Mouse (Mus musculus) frontal cortex, adult 2 months (tissue): Measurements from ENCODE around the gene Prcp. TPM values are rescaled to one million over a fixed set of nuclear protein-coding genes. Genes with fewer than 3 reads are reported as not detected.

Experiments used
- DNase-seq, 2 experiments: peaks; one replicate each; pipeline ENCODE4 v3.0.0; 2022; ENCODE audit warnings: low spot score in 1 of 2; ENCODE audit errors: extremely low spot score in 1 of 2
- polyA plus RNA-seq: library from polyadenylated mRNA; depleted of rRNA; stranded (reverse); fragments of >200 nt; gene quantifications from 2 replicates; pipeline ENCODE4 v1.2.3, GENCODE M21; 2012; rRNA removed

The Prcp gene
- 8.0 and 9.8 TPM in 2 replicates for polyA plus RNA-seq

DNA sequence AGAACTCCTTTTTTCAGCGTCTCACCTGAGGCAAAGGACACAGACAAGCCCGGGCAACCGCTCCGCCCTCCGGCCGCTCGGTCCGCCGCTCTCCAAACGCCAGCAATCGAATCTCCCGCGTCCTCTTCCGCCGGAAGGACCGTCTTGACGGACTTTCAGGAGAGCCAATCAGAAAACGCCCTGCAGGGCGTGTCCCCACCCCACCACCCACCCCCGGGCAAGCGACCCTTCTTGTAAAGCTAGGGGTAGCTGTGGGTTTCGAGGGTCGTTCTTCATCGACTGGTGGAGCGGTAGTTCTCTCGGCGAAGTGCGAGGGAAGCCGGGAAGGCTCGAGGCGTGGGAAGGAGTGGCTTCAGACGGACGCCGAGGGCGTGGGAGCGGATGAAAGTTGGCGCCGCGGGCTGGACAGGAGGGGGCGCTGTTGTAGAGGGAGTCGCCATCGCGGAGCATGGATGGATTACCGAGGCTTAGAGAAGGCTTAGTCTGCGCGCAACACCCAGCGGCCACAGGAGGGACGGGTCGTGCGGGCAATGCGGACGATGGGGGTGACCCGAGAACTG is at the start of gene Prcp, which contains the start of gene Ddias:
Gene Prcp (plus strand): TSS at position 355 of the 560 bp plus-strand sequence.
Gene Ddias (minus strand): TSS at position 132 of the 560 bp plus-strand sequence.
- DNase-seq: peak; percentile 70 to 94

DNA sequence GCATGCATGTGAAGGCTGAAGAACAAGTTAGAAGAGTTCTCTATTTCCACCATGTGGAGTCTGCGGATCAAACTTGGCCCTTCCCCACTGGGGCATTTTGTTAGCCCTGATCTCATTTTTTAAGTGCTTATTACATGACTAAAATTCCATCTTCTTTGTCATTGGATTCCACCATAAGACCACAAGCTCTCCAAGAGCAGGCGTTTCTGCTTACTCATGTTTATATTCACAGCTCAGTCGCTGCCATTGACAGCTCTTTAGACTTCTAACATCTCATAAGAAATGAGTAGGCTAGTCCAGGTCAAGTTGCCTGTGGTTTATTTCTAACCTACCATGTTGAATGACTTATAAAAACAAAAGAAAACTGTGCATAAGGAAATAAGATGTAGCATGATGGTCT is 48.0 kb upstream of the Prcp start:
- no peak for DNase-seq

DNA sequence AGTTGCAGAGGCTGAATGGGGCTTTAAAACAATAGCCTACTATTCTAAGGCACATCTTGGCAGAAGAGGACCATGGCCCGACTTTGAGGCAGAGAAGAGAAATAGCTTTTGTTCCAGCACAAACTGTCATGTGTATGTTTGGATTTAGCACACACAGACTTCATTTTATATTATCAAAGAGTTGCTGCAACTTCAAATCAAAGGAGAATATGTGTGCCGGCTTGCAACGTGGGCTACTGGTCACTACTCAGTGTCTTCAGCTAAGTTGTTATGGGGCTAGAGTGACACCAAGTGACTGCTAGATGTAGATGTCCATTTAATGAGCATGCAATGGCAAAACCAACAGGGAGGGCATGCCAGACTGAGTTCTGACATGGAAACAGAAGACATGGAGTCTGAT is 46.3 kb upstream of the Prcp start:
- peak in 1 of 2 experiments; percentile 23 for DNase-seq

DNA sequence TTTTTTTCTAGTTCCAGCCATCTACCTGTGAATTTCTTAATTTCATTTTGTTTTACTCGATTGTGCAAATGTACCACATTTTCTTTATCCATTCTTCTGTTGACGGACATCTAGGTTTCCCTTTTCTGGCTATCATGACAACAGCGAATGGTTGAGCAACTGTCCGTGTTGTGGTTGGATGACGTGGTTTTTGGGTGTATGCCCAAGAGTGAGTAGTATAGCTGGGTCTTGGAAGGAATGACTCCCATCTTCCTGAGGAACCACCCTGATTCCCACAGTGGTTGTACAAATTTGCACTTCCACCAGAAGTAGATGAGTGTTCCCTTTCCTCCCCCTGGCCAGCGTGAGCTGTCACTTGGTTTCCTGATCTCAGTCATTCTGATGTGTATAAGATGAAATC is 41.9 kb upstream of the Prcp start:
- DNase-seq: no peak

DNA sequence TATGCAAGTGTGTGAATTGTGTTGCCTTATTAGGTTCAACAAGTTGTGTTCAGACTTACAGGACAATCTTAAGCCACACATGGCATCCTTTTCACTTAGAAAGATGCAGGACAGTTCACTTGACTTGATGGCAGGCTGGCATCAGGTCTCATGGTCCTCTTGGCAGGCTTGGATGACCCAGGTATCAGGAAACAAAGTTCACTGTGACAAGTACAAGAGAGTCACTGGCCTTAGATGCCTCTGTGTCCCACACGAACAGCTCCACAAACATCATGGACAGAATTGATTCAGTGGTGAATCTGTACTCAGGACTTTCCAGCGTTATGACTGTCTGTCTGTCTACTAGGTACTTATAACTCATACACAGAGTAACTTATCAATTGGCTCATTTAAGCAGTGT is 39.9 kb upstream of the Prcp start:
- DNase-seq: no peak

DNA sequence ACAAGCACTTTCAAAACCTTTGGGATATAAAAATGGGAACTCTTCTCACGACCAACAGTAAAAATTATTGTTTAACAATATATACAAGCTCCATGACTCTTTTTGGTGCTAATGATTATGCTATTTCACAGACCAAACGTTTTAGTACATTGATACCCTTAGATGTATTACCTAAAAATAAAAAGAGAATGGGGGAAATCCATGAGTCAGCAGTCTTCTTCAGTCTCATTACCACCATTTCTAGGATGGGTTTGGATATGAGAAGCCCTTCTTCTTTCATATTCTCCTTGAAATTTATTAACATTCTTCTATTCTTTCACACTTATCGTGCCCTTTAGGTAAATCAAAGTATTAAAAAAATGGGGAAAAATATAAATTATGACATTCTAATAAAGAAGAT is 37.8 kb upstream of the Prcp start:
- no peak for DNase-seq

DNA sequence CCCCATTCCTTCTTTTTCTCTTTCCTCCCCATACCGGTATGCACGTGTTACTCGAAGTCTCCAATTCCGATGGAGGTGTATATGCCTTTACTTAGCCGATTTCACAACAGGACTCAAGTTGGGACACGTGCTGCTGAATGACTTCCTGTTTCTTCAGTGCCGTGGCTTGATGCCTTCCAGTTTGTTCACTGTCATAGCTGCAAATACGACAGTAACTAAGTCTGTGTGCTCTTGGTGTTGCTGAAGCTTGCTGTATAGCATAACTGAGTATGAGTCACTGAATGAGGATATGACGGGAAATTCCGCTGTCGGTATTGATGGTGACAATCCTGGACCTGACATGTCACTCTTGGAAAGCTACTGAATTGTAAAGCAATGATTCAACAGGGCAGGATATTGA is 37.0 kb upstream of the Prcp start:
- no peak for DNase-seq

DNA sequence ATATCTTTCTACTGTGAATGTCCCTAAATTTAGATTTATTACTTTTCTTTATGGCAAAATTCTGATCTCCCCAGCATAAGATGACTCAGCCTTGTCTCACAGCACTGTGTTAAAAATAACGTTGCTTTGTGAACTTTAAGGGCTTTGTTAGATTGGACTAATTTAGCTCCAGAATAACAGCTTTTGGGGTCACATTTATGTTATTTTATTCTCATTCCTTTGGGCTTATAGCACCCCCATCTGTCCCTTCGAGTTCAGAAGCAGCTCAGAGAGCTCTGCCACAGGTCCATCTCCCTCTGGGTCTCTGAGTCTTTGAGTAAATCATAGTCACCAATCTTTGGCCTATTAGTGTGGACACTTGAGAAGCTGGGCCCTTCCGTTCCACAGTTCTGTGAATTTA is 36.4 kb upstream of the Prcp start:
- peak in 1 of 2 experiments; percentile 32 for DNase-seq

DNA sequence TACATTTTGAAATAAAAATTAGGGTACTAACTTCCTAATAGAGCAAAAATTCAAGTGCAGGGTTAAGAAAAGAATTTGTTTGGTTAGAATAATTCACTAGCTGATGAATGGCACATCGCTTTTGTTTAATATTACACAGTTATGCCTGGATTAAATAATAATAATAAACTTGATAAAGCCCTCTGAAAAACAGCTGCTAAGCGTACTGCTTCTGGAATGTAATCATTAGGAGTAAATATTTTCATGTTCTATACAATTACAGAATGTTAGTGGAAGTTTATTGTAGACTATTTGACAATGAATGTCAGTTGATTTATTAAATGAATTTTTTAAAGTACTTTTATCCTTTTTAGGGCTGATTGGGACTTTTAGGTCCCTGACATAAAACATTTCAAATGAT is 32.0 kb upstream of the Prcp start:
- DNase-seq: no peak

DNA sequence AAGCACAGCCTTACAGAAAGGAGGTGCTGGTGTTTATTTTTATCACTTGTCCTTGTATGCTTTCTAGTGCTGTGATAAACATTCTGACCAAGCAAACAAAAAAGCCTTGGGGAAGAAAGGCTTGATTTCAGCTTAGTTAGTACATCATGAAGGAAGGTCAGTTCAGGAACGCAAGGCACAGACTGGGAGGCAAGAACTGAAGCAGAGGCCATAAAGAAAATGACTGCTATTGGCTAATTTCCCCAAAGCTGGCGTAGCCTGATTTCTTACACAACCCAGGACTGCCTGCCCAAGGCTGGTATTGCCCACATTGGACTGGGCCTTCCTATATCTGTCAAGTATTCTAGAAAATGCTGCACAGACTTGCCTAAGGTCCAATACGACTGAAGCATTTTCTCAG is 26.0 kb upstream of the Prcp start:
- DNase-seq: no peak

DNA sequence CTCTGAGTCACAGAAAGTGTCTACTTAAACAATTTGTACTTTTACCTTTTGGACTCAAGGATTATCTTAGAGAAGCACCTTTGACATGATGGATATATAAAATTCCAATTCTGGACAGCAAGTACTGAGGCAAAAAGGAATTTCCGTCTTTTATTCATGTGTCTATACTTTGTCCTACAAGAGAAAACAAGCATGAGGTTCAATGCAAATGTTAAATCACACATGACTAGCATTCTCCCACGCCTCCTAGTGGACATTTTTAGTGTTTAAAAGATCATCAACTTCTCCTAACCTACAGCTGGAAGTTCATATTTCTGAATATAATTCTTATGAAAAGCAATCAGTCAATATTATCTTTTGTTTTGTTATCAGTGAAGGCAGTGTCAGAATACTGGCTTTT is 7.7 kb upstream of the Prcp start:
- peak in 1 of 2 experiments; percentile 74 for DNase-seq

DNA sequence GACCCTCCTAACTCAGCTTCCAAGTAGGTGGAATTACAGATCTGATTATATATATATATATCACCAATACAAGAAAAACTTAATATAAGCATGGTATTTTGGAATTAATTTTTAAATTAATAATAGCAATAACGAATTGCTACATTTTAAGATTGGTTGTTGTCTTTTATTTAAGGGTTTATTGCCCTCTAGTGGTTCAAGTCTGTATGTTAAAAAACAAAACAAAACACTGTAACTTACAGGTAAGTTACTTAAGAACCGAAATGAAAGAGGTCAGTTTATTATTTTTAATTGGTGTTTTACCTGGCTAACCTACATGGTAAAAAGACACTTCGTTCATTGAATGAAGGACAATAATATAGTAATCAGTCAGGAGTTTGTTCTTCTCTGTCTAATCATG is 4.1 kb upstream of the Prcp start:
- peak in 1 of 2 experiments; percentile 28 for DNase-seq

DNA sequence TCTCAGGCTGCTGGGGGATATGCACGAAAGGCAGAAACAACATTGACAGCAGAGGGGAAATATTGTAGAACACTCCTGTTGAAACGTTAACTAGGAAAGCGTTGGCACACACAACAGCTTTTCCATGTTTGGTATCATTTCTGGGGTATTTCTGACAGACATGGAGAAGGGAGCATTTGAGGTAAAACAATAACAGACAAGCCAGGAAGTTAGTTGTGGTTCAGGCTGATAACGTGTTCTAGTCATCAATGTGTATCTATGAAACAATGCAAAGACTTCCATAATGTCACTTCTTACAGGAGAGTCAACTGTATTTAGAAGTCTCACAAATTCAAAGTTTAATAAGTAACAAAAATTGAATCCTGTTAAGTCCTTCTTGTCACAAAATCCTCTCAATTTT is 2.7 kb upstream of the Prcp start:
- no peak for DNase-seq

DNA sequence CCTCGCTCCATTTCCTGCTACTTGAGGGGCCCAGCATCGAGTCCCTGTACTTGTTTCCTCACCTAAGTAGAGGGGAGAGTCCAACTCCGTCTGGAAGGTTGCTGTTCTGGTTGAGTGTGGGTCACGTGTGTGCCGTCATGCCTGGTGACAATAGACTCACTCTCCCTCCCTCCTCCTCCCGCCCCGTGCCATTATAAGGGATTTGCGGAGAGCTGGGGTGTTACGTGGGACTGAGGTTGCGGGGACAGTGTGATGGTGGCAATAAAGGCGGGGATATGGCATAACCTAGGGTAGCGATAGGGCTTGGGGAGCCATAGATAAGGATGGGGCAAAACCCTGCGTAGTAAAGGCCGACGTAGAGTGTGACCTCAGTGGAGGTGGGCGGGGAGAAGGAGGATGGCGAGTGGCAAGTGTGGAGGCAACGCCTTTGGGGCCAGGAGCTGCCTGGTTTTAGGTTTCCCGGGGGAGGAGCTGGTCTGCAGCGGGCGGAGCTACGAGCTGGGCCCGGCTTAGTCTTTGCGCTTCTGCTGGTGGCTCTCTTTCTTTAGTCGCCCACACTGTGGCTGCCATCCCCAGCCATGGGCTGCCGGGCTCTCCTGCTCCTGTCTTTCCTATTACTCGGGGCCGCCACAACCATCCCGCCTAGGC is 615 bp downstream of the Prcp start:
- peak; percentile 83 to 89 for DNase-seq

DNA sequence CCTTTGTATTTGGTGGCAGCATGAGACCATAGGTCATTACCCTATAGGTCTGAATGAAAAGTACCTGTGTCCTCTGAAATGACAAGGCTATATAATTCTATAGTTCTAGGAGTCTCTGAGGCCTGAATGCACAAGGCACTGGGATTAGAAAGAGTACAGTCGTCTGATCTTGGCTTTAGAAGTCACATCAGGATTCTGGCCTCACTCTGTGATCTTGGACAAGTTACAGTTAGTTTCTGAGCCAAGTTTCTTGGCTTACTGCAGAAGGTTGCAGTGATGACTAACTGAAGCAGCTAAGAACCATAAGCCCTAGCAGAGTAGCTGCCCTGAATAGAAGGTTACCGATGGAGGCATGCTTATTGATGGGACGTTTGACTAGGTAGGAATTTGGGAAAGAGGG is 1.8 kb downstream of the Prcp start:
- no peak for DNase-seq

DNA sequence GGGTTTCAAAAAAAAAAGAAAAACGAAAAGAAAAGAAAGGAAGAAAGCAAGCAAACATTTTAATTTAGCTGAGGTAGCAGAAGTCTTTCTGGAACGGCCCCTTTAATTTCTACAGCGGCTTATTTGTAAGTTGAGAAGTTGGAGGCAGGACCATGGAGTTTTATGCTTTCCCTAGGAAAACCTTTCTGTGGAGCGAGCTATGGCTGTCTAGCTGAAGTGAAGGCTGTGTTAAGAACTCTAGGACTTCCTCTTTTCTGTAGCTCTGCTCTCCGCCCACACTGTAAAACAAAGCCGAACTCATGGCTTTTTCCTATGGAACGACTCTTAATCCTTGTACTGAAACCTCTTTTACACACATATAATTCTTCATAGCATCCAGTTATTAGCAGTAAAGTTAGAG is 2.3 kb downstream of the Prcp start:
- peak in 1 of 2 experiments; percentile 14 for DNase-seq

DNA sequence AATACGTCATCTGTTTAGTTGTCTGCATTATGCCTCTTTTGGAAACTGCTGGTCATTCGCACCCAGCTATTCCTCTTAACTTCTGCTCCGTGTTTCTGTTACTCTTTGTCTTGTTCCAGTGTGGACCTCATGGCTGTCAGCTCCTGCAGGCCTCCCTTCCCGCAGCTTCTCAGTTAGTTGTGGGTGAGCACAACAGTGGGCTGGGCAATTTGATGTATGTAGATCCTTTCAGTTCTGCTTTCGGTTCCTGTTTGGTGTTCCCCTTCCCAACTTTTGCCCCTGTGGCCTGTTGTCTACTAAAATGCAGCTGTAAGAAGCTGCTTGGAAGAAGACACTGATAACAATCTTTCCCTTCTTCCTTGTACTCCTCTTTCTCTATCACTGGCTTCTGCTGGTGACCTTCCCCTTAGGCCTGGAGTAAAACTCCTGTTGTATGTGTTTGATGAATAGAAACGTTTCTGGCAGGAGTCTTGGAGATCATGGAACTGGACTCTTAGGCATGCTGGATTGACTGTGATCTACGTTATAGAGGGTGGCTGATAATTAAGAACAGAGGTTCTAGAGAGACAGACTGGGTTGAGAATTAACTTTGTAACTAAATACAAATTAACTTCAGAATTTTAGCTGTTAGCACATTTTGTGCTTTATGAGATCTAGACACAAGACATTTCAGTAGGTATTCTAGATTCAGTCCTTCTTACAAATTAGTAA is 4.5 kb downstream of the Prcp start:
- no peak for DNase-seq

DNA sequence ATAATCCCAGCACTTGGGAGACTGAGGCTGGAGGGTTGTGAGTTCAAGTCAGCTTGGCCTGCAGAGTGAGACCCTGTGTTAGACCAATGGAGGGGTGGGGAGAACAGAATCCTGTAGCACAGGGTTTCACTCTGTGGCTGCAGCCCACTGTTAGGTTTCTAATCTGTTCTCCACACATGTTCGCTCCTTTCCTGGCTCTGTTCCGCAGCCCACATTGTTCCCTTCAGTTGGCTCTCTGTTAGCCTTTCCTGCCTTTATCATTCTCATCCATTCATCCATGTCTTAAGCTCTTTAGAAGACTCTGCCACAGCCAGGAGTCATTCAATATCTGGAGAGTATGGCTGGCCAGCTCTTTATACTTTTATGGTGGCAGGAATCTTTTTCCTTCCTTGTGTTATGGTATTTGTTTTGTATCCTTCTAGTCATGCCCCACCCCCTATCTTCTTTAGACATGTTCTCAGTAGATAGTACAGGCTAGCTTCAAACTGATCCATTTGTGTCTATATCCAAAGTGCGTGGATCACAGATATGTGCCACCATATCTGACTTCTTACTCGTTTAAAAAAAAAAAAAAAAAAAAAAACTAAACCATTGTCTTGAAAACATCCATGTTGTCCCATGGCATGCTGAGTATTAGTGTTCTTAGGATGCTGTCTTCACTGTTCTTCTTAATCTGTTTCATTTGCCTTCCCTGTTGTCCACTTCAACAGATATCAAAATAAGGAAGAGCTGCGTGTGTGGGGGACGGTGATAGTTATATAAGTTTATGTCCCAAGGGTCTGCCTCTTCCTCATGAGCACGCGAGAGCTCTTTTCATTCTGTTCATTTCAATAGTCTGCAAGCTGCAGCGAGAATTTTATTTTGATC is 9.8 kb downstream of the Prcp start:
- no peak for DNase-seq

DNA sequence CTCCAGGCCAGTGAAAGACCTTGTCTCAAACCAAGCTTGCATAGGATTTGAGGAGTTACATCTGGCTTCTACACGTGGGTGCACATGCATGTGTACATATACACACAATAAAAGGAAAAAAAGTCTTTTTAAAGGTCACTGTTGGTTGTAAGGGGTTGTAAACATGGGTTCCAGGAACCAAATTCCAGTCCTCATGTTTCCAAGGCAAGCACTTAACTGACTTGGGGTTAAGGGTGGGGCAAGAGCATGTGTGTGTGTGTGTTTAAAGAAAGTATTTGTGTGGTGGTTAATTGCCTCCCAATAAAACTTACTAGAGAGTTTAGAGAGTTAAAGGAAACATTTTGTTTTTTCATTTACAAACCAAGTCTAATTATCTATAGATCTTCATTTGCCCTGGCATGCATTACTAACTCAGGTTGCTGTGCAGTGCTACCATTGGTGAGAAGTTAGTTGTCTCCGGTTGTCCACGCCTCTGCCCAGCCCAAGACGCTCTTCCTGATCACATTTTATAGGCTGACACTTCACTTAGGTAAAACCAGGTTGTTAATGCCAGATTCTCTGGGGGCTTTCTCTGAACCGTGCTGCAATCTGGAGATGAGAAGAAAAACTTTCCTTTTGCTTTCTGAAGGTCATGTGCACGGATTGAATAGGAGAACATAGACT is 10.9 kb downstream of the Prcp start:
- no peak for DNase-seq

DNA sequence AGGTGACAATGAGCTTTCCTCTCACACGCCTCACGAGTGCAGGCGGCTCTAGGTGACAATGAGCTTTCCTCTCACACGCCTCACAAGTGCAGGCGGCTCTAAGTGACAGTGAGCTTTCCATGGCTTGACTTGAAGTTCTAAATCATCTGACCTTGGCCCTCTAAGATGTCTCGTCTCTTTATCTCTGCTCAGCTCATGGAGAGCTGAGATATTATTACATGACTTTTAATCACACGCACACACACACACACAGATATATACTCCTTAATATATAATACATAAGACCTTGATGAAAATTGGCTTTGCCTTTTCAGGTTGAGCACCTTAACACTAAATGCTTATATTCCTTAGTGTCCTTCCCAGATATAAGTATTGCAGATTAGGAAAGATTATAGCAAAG is 12.5 kb downstream of the Prcp start:
- no peak for DNase-seq

DNA sequence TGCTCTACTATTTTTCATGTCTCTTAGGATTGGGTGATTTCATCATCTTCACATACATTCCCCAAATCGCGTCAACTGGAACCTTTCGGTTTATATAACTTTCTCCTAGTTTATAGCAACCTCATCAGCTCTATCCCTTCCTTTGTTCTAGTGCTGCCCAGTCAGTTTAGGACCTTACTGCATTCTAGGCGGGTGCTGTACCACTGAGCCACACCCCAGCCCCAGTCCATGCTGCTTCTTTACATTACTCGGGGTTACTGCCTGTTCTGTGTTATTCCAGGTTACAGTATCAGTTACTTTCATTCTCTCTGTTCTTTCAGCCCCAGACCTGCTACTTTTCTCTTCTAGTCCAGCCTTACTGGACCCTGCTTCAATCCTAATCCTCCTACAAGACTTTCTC is 13.0 kb downstream of the Prcp start:
- DNase-seq: no peak
